Mouse (Mus musculus): Measurements from ENCODE around the gene Hmgn1.

- TF ChIP-seq GATA1 (IDR thresholded peaks at IDR 0.05; ENCODE audit: borderline replicate concordance, low read length), result no peak
- no peak for TF ChIP-seq FLI1 (IDR thresholded peaks at IDR 0.05; ENCODE audit: low read length)
Observed at GRCm38 (mm10) chr16:96114729-96115128, 12.8 kb downstream of the Hmgn1 start.
